Mouse (Mus musculus): ENCODE data around the gene Dnah9. TPM values are rescaled to one million over a fixed set of nuclear protein-coding genes. Genes with fewer than 3 reads are reported as not detected.

Dnah9 gene
- polyA plus RNA-seq (2012; rRNA removed): 0.01 and 0.03 TPM in 2 replicates

- WGBS: 1% methylated on average over 53 of the region's 53 CpGs
- H3K4me3 ChIP-seq (ENCODE audit: insufficient read depth, low read depth, low read length): peak within 1 kb of the TSS; percentile 26; the same call in 1 of the 2 replicates
- TF ChIP-seq CTCF (conservative IDR thresholded peaks at IDR 0.05; ENCODE audit: insufficient read depth, insufficient read length, low read depth, low read length) (no peak), POLR2A (IDR thresholded peaks at IDR 0.05; ENCODE audit: low read depth, low read length) (no peak)
- no peak within 1 kb of the TSS for H3K27ac ChIP-seq (ENCODE audit: insufficient read depth, low read depth, low read length)
- DNase-seq: peak; percentile 81
- H3K36me3 ChIP-seq (ENCODE audit: control insufficient read depth, insufficient read depth, low read length): no peaks in the 10 kb centered on the region
- no peaks in the 10 kb centered on the region for H3K27me3 ChIP-seq (replicated peaks; ENCODE audit: control insufficient read depth, insufficient read depth, low read length)
- H3K4me1 ChIP-seq (ENCODE audit: control insufficient read depth, insufficient read depth, low read length): no peaks in the 10 kb centered on the region
Measured at GRCm38 (mm10) chr11:66167801-66168651, at the start of gene Dnah9. Dnah9 (minus strand) TSS chr11:66168551.

GRCm38 (mm10) chr11:66188627-66189287 is 20.4 kb upstream of the Dnah9 start:
- TF ChIP-seq POLR2A (IDR thresholded peaks at IDR 0.05; ENCODE audit: low read depth, low read length) (no peak), CTCF (conservative IDR thresholded peaks at IDR 0.05; ENCODE audit: insufficient read depth, insufficient read length, low read depth, low read length) (no peak)

DNA sequence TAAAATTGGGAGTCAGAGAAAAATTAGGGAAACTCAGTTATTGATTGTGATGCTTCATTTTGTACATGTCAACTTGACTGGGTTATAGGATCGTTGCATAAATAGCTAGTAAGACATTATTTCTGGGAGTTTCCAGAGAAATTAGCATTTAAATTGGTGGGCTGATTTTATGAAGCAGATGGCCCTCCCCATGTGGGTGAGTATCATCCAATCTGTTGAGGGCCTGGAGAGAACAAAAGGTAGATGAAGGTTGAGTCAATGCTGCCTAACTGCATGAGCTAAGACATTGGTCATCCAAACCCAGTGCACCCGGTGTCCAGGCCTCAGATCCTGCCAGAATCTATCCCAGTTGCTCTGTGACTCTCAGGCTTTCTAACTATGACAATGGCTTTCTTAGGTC is 19.8 kb upstream of the Dnah9 start:
- Histone ChIP-seq H3K36me3 (ENCODE audit: control insufficient read depth, insufficient read depth, low read length) (no peaks in the 10 kb centered on the region), H3K4me1 (ENCODE audit: control insufficient read depth, insufficient read depth, low read length) (no peaks in the 10 kb centered on the region), H3K4me3 (ENCODE audit: insufficient read depth, low read depth, low read length) (no peak overlapping the region), H3K27ac (ENCODE audit: insufficient read depth, low read depth, low read length) (no peak overlapping the region), H3K27me3 (replicated peaks; ENCODE audit: control insufficient read depth, insufficient read depth, low read length) (no peaks in the 10 kb centered on the region)
- WGBS: 80% methylated on average over 2 of the region's 2 CpGs
- no peak for DNase-seq
- TF ChIP-seq CTCF (conservative IDR thresholded peaks at IDR 0.05; ENCODE audit: insufficient read depth, insufficient read length, low read depth, low read length): no peak
- TF ChIP-seq POLR2A (IDR thresholded peaks at IDR 0.05; ENCODE audit: low read depth, low read length): no peak

More at GRCm38 (mm10) chr11:66188627-66189287, 20.4 kb upstream of the Dnah9 start:
- WGBS: 64% methylated on average over 3 of the region's 3 CpGs
- H3K4me3 ChIP-seq (ENCODE audit: insufficient read depth, low read depth, low read length): no peak overlapping the region
- H3K27me3 ChIP-seq (replicated peaks; ENCODE audit: control insufficient read depth, insufficient read depth, low read length): no peaks in the 10 kb centered on the region
- peak; percentile 76 for DNase-seq
- H3K36me3 ChIP-seq (ENCODE audit: control insufficient read depth, insufficient read depth, low read length): no peaks in the 10 kb centered on the region
- H3K4me1 ChIP-seq (ENCODE audit: control insufficient read depth, insufficient read depth, low read length): no peaks in the 10 kb centered on the region
- H3K27ac ChIP-seq (ENCODE audit: insufficient read depth, low read depth, low read length): no peak overlapping the region

DNA sequence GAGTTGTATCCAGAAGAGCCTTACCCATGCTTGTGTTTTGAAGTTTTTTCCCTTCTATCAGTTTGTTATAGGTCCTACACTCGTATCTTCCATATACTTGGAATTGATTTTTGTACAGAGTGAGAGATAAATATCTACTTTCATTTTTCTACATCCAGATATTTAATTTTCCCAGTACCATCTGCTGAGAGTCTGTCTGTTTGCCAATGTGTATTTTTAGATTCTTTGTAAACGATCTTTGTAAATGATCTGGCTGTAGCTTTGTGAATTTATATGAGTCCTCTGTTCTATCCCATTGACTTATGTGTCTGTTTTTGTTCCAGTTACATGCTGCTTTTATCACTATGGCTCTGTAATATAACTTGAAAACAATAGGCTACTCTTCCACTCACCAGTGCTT is 9.4 kb upstream of the Dnah9 start:
- no peaks in the 10 kb centered on the region for H3K4me1 ChIP-seq (ENCODE audit: control insufficient read depth, insufficient read depth, low read length)
- no peak overlapping the region for H3K27ac ChIP-seq (ENCODE audit: insufficient read depth, low read depth, low read length)
- H3K4me3 ChIP-seq (ENCODE audit: insufficient read depth, low read depth, low read length): no peak overlapping the region
- no peaks in the 10 kb centered on the region for H3K27me3 ChIP-seq (replicated peaks; ENCODE audit: control insufficient read depth, insufficient read depth, low read length)
- TF ChIP-seq POLR2A (IDR thresholded peaks at IDR 0.05; ENCODE audit: low read depth, low read length) (no peak), CTCF (conservative IDR thresholded peaks at IDR 0.05; ENCODE audit: insufficient read depth, insufficient read length, low read depth, low read length) (no peak)
- no peak for DNase-seq
- WGBS: 58% methylated on average over 2 of the region's 2 CpGs
- no peaks in the 10 kb centered on the region for H3K36me3 ChIP-seq (ENCODE audit: control insufficient read depth, insufficient read depth, low read length)

DNA sequence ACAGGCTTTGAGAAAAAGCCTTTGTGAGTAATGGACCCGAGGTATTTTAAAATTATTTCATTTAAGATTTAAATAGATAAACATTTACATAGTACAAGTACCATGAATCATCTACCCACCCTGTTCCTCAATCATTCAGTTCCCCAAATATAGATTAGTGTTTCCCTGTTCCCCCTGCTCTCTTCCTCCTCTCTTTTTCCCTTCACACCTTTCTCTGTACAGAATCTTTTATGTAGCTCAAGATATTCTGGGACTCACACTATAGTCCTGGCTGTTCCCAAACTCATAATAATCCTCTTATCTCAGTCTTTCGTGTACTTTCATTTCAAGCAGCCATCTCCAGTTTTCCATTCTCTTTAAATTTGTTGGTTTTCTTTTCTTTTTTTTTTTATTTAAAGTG is 4.3 kb downstream of the Dnah9 start:
- no peak for DNase-seq
- H3K27ac ChIP-seq (ENCODE audit: insufficient read depth, low read depth, low read length): no peak overlapping the region
- H3K4me1 ChIP-seq (ENCODE audit: control insufficient read depth, insufficient read depth, low read length): no peaks in the 10 kb centered on the region
- no peak overlapping the region for H3K4me3 ChIP-seq (ENCODE audit: insufficient read depth, low read depth, low read length)
- H3K36me3 ChIP-seq (ENCODE audit: control insufficient read depth, insufficient read depth, low read length): no peaks in the 10 kb centered on the region
- no peaks in the 10 kb centered on the region for H3K27me3 ChIP-seq (replicated peaks; ENCODE audit: control insufficient read depth, insufficient read depth, low read length)
- whole genome bisulfite sequencing: 78% methylated on average over 2 of the region's 2 CpGs
- TF ChIP-seq CTCF (conservative IDR thresholded peaks at IDR 0.05; ENCODE audit: insufficient read depth, insufficient read length, low read depth, low read length): no peak
- no peak for TF ChIP-seq POLR2A (IDR thresholded peaks at IDR 0.05; ENCODE audit: low read depth, low read length)

DNA sequence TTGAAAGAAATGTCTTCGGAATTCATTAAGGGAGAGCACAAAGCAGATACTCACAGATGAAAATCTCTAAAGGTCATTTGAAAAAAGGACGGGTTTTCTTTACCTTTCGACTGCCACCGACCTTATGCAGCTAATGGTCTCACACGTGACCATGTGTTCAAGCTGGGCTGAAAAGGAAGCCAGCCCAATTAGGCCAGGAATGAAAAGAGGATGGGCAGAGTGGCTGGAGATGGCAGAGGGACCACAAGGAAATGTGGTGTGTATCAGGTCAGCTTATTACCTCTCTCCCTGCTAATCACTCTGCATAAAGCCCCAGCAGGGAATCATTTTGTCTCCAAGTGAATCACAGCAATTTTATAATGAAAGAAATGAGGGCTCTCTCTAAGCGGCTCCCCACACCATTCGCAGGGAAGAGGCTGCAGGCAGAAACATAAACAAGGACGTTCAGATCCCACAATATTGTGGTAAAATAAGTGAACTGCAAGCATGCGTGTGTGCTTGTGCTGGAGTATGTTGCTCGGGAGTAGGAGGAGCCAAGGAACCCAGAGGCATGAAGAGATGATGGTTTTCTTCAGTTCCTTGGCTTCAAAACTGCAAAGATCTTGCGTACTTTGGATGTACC is 27.6 kb downstream of the Dnah9 start:
- Histone ChIP-seq H3K27me3 (replicated peaks; ENCODE audit: control insufficient read depth, insufficient read depth, low read length) (no peaks in the 10 kb centered on the region), H3K27ac (ENCODE audit: insufficient read depth, low read depth, low read length) (no peak overlapping the region), H3K4me3 (ENCODE audit: insufficient read depth, low read depth, low read length) (no peak overlapping the region), H3K4me1 (ENCODE audit: control insufficient read depth, insufficient read depth, low read length) (no peaks in the 10 kb centered on the region), H3K36me3 (ENCODE audit: control insufficient read depth, insufficient read depth, low read length) (no peaks in the 10 kb centered on the region)
- DNase-seq: no peak
- TF ChIP-seq POLR2A (IDR thresholded peaks at IDR 0.05; ENCODE audit: low read depth, low read length) (no peak), CTCF (conservative IDR thresholded peaks at IDR 0.05; ENCODE audit: insufficient read depth, insufficient read length, low read depth, low read length) (no peak)
- 62% methylated on average over 11 of the region's 11 CpGs for WGBS

DNA sequence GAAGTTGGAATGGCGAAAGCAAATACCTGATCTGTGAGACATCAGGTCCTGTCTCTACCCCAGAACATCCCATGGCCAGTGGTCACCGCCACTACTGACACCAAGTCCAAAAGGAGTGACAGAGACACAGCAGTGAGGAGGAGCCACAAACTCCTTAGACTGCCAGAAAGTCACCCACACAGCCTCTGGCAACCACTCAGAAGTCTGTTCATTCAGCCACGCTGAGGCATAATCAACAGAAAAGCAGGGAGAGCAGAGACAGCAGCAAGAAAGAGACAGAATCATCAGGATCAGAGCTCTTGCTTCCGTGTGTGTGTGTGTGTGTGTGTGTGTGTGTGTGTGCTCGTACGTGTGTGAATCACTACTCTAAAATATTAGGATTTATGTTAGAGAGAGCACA is 33.5 kb downstream of the Dnah9 start:
- no peaks in the 10 kb centered on the region for H3K36me3 ChIP-seq (ENCODE audit: control insufficient read depth, insufficient read depth, low read length)

More for the DNA sequence above, 33.5 kb downstream of the Dnah9 start:
- no peaks in the 10 kb centered on the region for H3K4me1 ChIP-seq (ENCODE audit: control insufficient read depth, insufficient read depth, low read length)
- WGBS: 79% methylated on average over 6 of the region's 6 CpGs
- H3K4me3 ChIP-seq (ENCODE audit: insufficient read depth, low read depth, low read length): no peak overlapping the region
- no peak for DNase-seq
- H3K27ac ChIP-seq (ENCODE audit: insufficient read depth, low read depth, low read length): no peak overlapping the region
- no peaks in the 10 kb centered on the region for H3K27me3 ChIP-seq (replicated peaks; ENCODE audit: control insufficient read depth, insufficient read depth, low read length)
- TF ChIP-seq POLR2A (IDR thresholded peaks at IDR 0.05; ENCODE audit: low read depth, low read length): no peak
- TF ChIP-seq CTCF (conservative IDR thresholded peaks at IDR 0.05; ENCODE audit: insufficient read depth, insufficient read length, low read depth, low read length): no peak

Data from kidney, adult 2 months (tissue).